Mouse (Mus musculus) frontal cortex, postnatal 14 days (tissue): ENCODE measurements around the gene Dtx1.
A peak's percentile ranks its signal among the peaks of the same experiment; 100 is the strongest.

ENCODE experiments used
- DNase-seq, 2 experiments: peaks; one replicate each; pipeline ENCODE4 v3.0.0; 2022; ENCODE audit warnings: low spot score in 2 of 2

Gene Dtx1

GRCm38 (mm10) chr5:120679676-120680555, 31.8 kb downstream of the Dtx1 start:
- DNase-seq = peak; percentile 90 to 93

GRCm38 (mm10) chr5:120677516-120677915, 34.2 kb downstream of the Dtx1 start:
- DNase-seq = no peak

- no peak for DNase-seq
These were observed 37.2 kb downstream of the Dtx1 start for GRCm38 (mm10) chr5:120674229-120675145.

GRCm38 (mm10) chr5:120673626-120674025, 38.1 kb downstream of the Dtx1 start:
- DNase-seq = peak in 1 of 2 experiments; percentile 70

GRCm38 (mm10) chr5:120671865-120672264, 39.9 kb downstream of the Dtx1 start:
- DNase-seq = no peak

- DNase-seq = no peak
These were observed 41.6 kb downstream of the Dtx1 start for GRCm38 (mm10) chr5:120670132-120670531.

- no peak for DNase-seq
These were observed 43.0 kb downstream of the Dtx1 start for GRCm38 (mm10) chr5:120668761-120669160.

- no peak for DNase-seq
These were observed 46.8 kb downstream of the Dtx1 start for GRCm38 (mm10) chr5:120664888-120665287.

- DNase-seq = peak in 1 of 2 experiments; percentile 48
These were observed 50.9 kb downstream of the Dtx1 start for GRCm38 (mm10) chr5:120660816-120661215.

GRCm38 (mm10) chr5:120656281-120656751, 55.4 kb downstream of the Dtx1 start:
- no peak for DNase-seq

- DNase-seq = no peak
These were observed 57.9 kb downstream of the Dtx1 start for GRCm38 (mm10) chr5:120653873-120654272.

GRCm38 (mm10) chr5:120652915-120653701, 58.6 kb downstream of the Dtx1 start:
- DNase-seq = no peak

GRCm38 (mm10) chr5:120651230-120651629, 60.5 kb downstream of the Dtx1 start:
- DNase-seq = no peak

GRCm38 (mm10) chr5:120649938-120650337, 61.8 kb downstream of the Dtx1 start:
- no peak for DNase-seq

GRCm38 (mm10) chr5:120649374-120649933, 62.3 kb downstream of the Dtx1 start:
- no peak for DNase-seq

GRCm38 (mm10) chr5:120648569-120649373, 63.0 kb downstream of the Dtx1 start, which contains the start of gene Rasal1:
Gene Rasal1, plus strand, starts transcription at chr5:120648812.
- DNase-seq = peak; percentile 80 to 84

GRCm38 (mm10) chr5:120647814-120648491, 63.8 kb downstream of the Dtx1 start:
- DNase-seq = no peak

GRCm38 (mm10) chr5:120647361-120647760, 64.4 kb downstream of the Dtx1 start:
- DNase-seq = no peak

GRCm38 (mm10) chr5:120645851-120646250, 65.9 kb downstream of the Dtx1 start:
- no peak for DNase-seq

- no peak for DNase-seq
These were observed 67.5 kb downstream of the Dtx1 start for GRCm38 (mm10) chr5:120644227-120644626.
